Mouse (Mus musculus) midbrain, embryonic 10.5 days (tissue): ENCODE measurements around the gene Rbm47. TPM values are rescaled to one million over a fixed set of nuclear protein-coding genes. Genes with fewer than 3 reads are reported as not detected.

Experiments
- DNase-seq: peaks from one replicate; pipeline ENCODE4 v3.0.0-alpha.2; 2017; ENCODE audit warnings: low spot score
- H3K27ac ChIP-seq: fragments of 300-500 bp; sonication (generic); replicated peaks from 2 replicates; pipeline ENCODE4 v1.5.1; 2016; ENCODE audit warnings: mild to moderate bottlenecking
- H3K27me3 ChIP-seq: fragments of 300-500 bp; sonication (generic); 2 replicates; pipeline ENCODE4 v1.6.1; 2016; ENCODE audit warnings: low read depth, mild to moderate bottlenecking; ENCODE audit not compliant: poor library complexity, severe bottlenecking
- H3K36me3 ChIP-seq: fragments of 300-500 bp; sonication (generic); 2 replicates; pipeline ENCODE4 v1.6.1; 2016; ENCODE audit warnings: mild to moderate bottlenecking, moderate library complexity
- H3K4me1 ChIP-seq: fragments of 300-500 bp; sonication (generic); 2 replicates; pipeline ENCODE4 v1.6.1; 2016
- H3K4me3 ChIP-seq: fragments of 300-500 bp; sonication (generic); 2 replicates; pipeline ENCODE4 v1.5.1; 2016; ENCODE audit warnings: mild to moderate bottlenecking, moderate library complexity
- H3K9me3 ChIP-seq: fragments of 300-500 bp; sonication (generic); replicated peaks from 2 replicates; pipeline ENCODE4 v1.6.1; 2016; ENCODE audit warnings: mild to moderate bottlenecking
- WGBS: fragments of 180-500 bp; shearing (Covaris S2); methylation state at CpG from one replicate; pipeline ENCODE4 v1.1.7; 2016; 5-methylcytosine and 5-hydroxymethylcytosine counted together
- polyA plus RNA-seq: library from polyadenylated mRNA; unstranded; fragments of >200 nt; fragmentation: Nextera tagmentation; extraction: Ambion mirVana; gene quantifications from 2 replicates; pipeline ENCODE4 v1.2.1, GENCODE M21; 2016

The Rbm47 gene
- polyA plus RNA-seq, 1 experiment from 2014 or later = 1.9 TPM

- Histone ChIP-seq H3K9me3 (no peaks in the 10 kb centered on the region), H3K4me3 (peak overlapping the region; percentile 59), H3K27me3 (peaks cover 78% of the 10 kb centered on the region), H3K4me1 (peaks cover 32% of the 10 kb centered on the region), H3K36me3 (no peaks in the 10 kb centered on the region), H3K27ac (peak overlapping the region; percentile 77)
- DNase-seq = peak; percentile 56
- 5% methylated on average over 37 of the region's 37 CpGs for WGBS
These were observed 21.4 kb downstream of the Rbm47 start for GRCm38 (mm10) chr5:66151301-66152188.

- peaks cover 78% of the 10 kb centered on the region for H3K27me3 ChIP-seq
- no peak overlapping the region; the same call in 1 of the 2 replicates for H3K27ac ChIP-seq
These were observed 22.1 kb downstream of the Rbm47 start for GRCm38 (mm10) chr5:66150706-66151300.

DNA sequence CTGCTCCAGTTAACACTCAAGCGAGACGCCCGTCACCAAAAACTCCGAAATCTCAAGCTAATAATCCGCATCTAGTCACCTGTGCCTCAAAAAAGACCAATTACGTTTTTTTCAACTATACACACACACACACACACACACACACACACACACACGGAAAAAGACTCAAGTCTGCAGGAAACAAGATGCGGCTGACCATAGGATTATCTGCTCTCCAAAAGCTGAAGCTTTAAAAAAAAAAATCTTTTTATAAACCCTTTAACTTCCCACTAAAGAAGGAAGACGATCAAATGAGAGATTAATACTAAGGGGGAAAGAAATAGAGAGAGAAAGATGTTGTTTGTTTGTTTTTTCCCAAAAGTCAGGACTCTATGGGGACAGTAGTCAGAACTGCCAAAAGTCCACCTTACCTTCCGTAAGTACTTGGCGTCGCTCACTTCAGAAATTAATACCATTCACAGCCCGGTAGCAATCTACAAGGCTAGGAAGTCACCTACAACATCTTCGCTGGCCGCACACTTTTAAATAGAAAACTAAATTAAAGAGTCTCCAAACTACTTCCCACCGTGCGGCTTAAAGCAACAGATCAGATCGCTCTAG is 22.7 kb downstream of the Rbm47 start:
- Histone ChIP-seq H3K4me3 (peak overlapping the region; percentile 59), H3K27ac (no peak overlapping the region), H3K4me1 (peaks cover 29% of the 10 kb centered on the region), H3K9me3 (no peaks in the 10 kb centered on the region), H3K27me3 (peaks cover 78% of the 10 kb centered on the region), H3K36me3 (no peaks in the 10 kb centered on the region)
- under 1% methylated on average over 18 of the region's 18 CpGs for WGBS
- peak; percentile 21 for DNase-seq

More at GRCm38 (mm10) chr5:66150706-66151300, 22.1 kb downstream of the Rbm47 start:
- no peaks in the 10 kb centered on the region for H3K36me3 ChIP-seq
- peaks cover 29% of the 10 kb centered on the region for H3K4me1 ChIP-seq
- H3K9me3 ChIP-seq = no peaks in the 10 kb centered on the region
- whole genome bisulfite sequencing = under 1% methylated on average over 43 of the region's 43 CpGs
- H3K4me3 ChIP-seq = peak overlapping the region; percentile 59
- DNase-seq = peak; percentile 69

DNA sequence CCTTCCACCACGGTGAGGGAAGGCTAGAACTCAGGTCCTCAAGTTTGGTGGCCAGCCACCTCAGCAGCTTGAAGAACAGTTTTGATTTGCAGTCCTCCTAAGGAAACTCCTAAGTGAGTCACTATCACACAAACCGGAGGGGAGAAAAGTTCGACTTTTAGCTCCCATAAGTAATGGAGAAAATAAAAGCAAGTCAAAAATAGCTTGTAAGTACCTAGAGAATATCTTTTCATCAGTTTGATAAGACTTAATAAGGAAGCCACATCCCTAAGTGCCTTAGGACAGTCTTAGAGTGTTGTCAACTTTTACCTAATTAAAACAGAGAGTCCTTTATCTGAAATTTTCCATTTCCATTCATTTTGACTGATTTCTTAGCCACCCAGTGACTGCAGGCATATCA is 23.3 kb downstream of the Rbm47 start:
- no peaks in the 10 kb centered on the region for H3K9me3 ChIP-seq
- peak overlapping the region; percentile 59 for H3K4me3 ChIP-seq
- no peak for DNase-seq
- 32% methylated on average over 3 of the region's 3 CpGs for WGBS
- no peaks in the 10 kb centered on the region for H3K36me3 ChIP-seq
- H3K27me3 ChIP-seq = peaks cover 74% of the 10 kb centered on the region
- H3K27ac ChIP-seq = no peak overlapping the region
- H3K4me1 ChIP-seq = peaks cover 29% of the 10 kb centered on the region

DNA sequence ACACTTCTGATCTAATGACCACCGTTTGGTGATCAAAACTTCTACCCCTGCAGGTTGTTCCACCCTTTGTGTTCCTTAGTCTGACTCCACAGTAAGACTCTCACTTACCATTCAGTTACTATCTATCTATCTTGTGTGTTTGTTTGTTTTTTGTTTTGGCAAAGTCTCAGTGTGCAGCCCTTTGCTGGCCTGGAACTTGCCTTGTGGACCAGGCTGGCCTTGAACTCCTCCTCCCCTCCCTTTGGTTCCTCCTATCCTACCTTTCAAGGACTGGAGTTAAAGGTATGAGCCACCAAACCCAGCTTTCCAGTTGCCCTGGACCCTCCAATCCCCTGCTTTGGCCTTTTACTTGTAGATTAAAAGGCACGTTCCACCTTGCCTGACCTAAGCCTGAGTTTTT is 23.8 kb downstream of the Rbm47 start:
- no peaks in the 10 kb centered on the region for H3K36me3 ChIP-seq
- no peak for DNase-seq
- WGBS = 63% methylated on average over 2 of the region's 2 CpGs
- peaks cover 70% of the 10 kb centered on the region for H3K27me3 ChIP-seq
- H3K4me1 ChIP-seq = peaks cover 29% of the 10 kb centered on the region
- H3K27ac ChIP-seq = no peak overlapping the region
- H3K9me3 ChIP-seq = no peaks in the 10 kb centered on the region
- no peak overlapping the region for H3K4me3 ChIP-seq

GRCm38 (mm10) chr5:66147313-66147712 is 25.6 kb downstream of the Rbm47 start:
- peaks cover 52% of the 10 kb centered on the region for H3K27me3 ChIP-seq
- no peaks in the 10 kb centered on the region for H3K36me3 ChIP-seq
- no peak overlapping the region for H3K4me3 ChIP-seq
- H3K27ac ChIP-seq = no peak overlapping the region
- DNase-seq = no peak
- 91% methylated on average over 3 of the region's 3 CpGs for WGBS
- no peaks in the 10 kb centered on the region for H3K9me3 ChIP-seq
- peaks cover 24% of the 10 kb centered on the region for H3K4me1 ChIP-seq

- no peak for DNase-seq
- no peaks in the 10 kb centered on the region for H3K36me3 ChIP-seq
- no peaks in the 10 kb centered on the region for H3K9me3 ChIP-seq
- peaks cover 34% of the 10 kb centered on the region for H3K27me3 ChIP-seq
- WGBS = 91% methylated on average over 5 of the region's 5 CpGs
- no peak overlapping the region for H3K27ac ChIP-seq
- no peak overlapping the region for H3K4me3 ChIP-seq
- H3K4me1 ChIP-seq = peaks cover 11% of the 10 kb centered on the region
These were observed 27.3 kb downstream of the Rbm47 start for GRCm38 (mm10) chr5:66145583-66145982.

DNA sequence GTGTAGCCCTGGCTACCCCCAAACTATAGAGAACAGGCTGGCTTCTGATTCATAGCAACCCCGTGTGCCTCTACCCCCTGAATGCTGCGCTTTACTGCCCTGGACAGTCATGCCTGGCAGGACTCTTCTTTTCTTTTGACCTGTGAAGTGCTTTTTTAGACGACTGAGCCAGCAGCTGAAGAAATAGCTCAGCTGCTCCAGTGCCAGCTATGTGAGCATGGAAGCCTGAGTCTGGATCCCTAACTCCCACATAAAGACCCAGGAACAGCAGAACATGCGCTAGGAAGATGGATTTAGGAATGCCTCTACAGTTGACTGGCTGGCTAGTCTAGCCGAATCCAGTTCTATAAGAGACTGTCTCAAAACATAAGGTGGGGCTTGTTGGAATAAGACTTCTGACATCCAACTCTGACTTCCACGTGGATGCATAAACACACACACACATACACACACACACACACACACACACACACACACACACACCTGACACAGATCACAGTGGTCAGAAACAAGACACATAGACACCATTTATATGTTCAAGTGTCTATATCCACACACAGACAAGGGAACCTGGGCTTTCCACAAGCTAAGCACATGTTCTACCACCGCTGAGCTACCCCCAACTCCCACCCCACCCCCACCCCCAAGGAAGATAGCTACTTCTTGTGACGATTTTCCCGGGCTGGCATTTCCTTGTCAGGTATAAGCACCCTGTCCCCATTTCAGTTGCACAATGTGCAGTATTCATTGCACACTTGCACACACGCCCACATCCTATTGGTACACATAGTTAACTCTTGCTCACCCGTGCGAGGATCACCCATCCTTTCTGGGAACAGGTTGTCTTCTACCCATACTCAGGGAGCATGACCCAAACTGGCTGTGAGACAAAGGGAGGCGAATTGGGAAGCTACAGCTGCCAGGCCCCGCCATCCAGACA is 29.6 kb downstream of the Rbm47 start:
- H3K27me3 ChIP-seq = peaks cover 20% of the 10 kb centered on the region
- WGBS = 84% methylated on average over 14 of the region's 14 CpGs
- H3K36me3 ChIP-seq = no peaks in the 10 kb centered on the region
- H3K9me3 ChIP-seq = no peaks in the 10 kb centered on the region
- no peak overlapping the region for H3K27ac ChIP-seq
- no peak overlapping the region for H3K4me3 ChIP-seq
- peaks cover 4% of the 10 kb centered on the region; the same call in 1 of the 2 replicates for H3K4me1 ChIP-seq
- DNase-seq = no peak

DNA sequence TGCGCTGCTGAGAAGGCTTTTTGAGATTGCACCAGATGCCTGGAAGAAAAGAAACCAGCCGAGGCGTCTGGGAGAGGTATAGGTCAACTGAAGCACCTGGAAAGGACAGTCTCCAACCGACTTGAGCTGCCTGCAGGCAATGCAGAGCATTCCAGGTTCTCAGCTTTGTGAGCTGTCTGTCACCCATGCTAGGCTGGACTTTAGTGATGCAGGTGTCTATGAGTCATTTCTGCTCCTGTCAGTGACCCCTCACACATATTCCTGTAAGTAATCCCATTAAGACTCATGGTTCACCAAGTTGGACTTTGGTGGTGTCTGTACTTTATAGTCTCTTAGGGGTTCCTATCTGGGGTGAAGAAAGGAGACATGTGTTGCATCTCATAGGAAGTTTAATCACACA is 31.4 kb downstream of the Rbm47 start:
- DNase-seq = no peak
- 87% methylated on average over 4 of the region's 4 CpGs for WGBS
- peaks cover 4% of the 10 kb centered on the region; the same call in 1 of the 2 replicates for H3K4me1 ChIP-seq
- H3K36me3 ChIP-seq = no peaks in the 10 kb centered on the region
- no peak overlapping the region for H3K27ac ChIP-seq
- no peak overlapping the region for H3K4me3 ChIP-seq
- 0 out of 2 replicates have a peak, but pooled peaks cover 8% of the 10 kb centered on the region for H3K27me3 ChIP-seq
- H3K9me3 ChIP-seq = no peaks in the 10 kb centered on the region

GRCm38 (mm10) chr5:66139634-66140295 is 33.2 kb downstream of the Rbm47 start:
- WGBS = 44% methylated on average over 6 of the region's 6 CpGs
- H3K27ac ChIP-seq = no peak overlapping the region
- peaks cover 4% of the 10 kb centered on the region; the same call in 1 of the 2 replicates for H3K4me1 ChIP-seq
- H3K9me3 ChIP-seq = no peaks in the 10 kb centered on the region
- H3K36me3 ChIP-seq = no peaks in the 10 kb centered on the region
- DNase-seq = no peak
- H3K4me3 ChIP-seq = no peak overlapping the region
- 0 out of 2 replicates have a peak, but pooled peaks cover 8% of the 10 kb centered on the region for H3K27me3 ChIP-seq

- H3K27me3 ChIP-seq = 0 out of 2 replicates have a peak, but pooled peaks cover 8% of the 10 kb centered on the region
- H3K4me1 ChIP-seq = peaks cover 4% of the 10 kb centered on the region; the same call in 1 of the 2 replicates
- no peak overlapping the region for H3K4me3 ChIP-seq
- H3K27ac ChIP-seq = no peak overlapping the region
- H3K36me3 ChIP-seq = no peaks in the 10 kb centered on the region
- H3K9me3 ChIP-seq = no peaks in the 10 kb centered on the region
- no peak for DNase-seq
- 78% methylated on average over 6 of the region's 6 CpGs for WGBS
These were observed 33.7 kb downstream of the Rbm47 start for GRCm38 (mm10) chr5:66139171-66139570.
